Mouse (Mus musculus) MEL (cell line): Measurements from ENCODE around the gene Trank1.

ENCODE experiments used
- CTCF ChIP-seq, 3 experiments: IDR thresholded peaks in 2 of 3; conservative IDR thresholded peaks in 1 of 3; 2 replicates each; pipeline ENCODE4 v1.5.1; 2011 to 2012; ENCODE audit warnings: low read length in 3 of 3, low read depth in 2 of 3, mild to moderate bottlenecking in 2 of 3, improper control_type of control experiment in 1 of 3, inconsistent platforms in 1 of 3, mixed read lengths in 1 of 3, moderate library complexity in 1 of 3; ENCODE audit not compliant: control insufficient read depth in 1 of 3, insufficient read depth in 1 of 3, poor library complexity in 1 of 3, severe bottlenecking in 1 of 3
- EP300 ChIP-seq, 2 experiments: IDR thresholded peaks; 2 replicates each; pipeline ENCODE4 v1.6.1; 2011; ENCODE audit warnings: improper control_type of control experiment in 2 of 2, low read length in 2 of 2, low read depth in 1 of 2, mild to moderate bottlenecking in 1 of 2
- MAZ ChIP-seq: IDR thresholded peaks from 2 replicates; pipeline ENCODE4 v1.6.1; 2012; ENCODE audit warnings: low read depth, mild to moderate bottlenecking, inconsistent platforms, low read length, improper control_type of control experiment

GRCm38 (mm10) chr9:111390016-111390415, 78.5 kb downstream of the Trank1 start:
- TF ChIP-seq EP300 (IDR thresholded peaks at IDR 0.05; ENCODE audit: low read depth in 1 of 2, low read length in 2 of 2) (no peak), CTCF (IDR thresholded peaks at IDR 0.05 in 2 of 3, conservative IDR thresholded peaks at IDR 0.05 in 1 of 3; ENCODE audit: control insufficient read depth in 1 of 3, insufficient read depth in 1 of 3, low read depth in 2 of 3, low read length in 3 of 3, poor library complexity in 1 of 3, severe bottlenecking in 1 of 3) (no peak), MAZ (no peak)
